Mouse (Mus musculus): Measurements from ENCODE around the gene Orc3. TPM values are rescaled to one million over a fixed set of nuclear protein-coding genes. Genes with fewer than 3 reads are reported as not detected.

Orc3 gene
- polyA plus RNA-seq (2015; fragmentation: Nextera tagmentation; extraction: Ambion mirVana), result 29.4 TPM in 2 replicates

DNA sequence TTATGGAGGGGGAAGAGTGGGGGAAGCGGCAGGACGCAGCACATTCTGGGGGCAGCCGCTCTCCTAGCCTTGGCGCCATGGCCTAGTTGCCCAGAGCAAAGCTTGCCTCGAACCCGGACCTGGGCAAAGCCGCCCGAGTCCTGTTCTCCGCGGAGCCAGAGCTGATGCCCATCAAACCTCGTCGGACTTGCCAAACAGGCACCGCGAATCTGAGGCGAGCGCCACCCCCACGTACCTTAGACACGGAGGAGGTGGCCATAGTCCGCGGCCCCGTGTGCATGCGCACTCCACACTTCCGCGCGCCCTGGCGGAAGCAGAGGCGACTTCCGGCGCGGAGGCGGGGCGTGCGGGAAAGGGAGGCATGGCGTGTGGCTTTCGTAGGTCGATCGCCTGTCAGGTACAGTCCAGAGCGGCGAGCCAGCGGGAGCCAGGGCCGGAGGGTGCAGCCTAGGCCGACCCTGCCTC lies at the start of gene Orc3, which contains the start of gene Rars2:
Gene Orc3 (minus strand): TSS at position 315 of the 465 bp plus-strand sequence.
Gene Rars2 (plus strand): TSS at position 328 of the 465 bp plus-strand sequence.
- peak within 1 kb of the TSS; percentile 89 for H3K27ac ChIP-seq (replicated peaks)
- TF ChIP-seq CTCF (IDR thresholded peaks at IDR 0.05; ENCODE audit: low read depth) (peak; percentile 54), EP300 (optimal IDR thresholded peaks at IDR 0.05) (no peak)
- no peaks in the 10 kb centered on the region for H3K36me3 ChIP-seq (ENCODE audit: control insufficient read depth, insufficient read depth, low read length)
- H3K9ac ChIP-seq (ENCODE audit: low read length), result peak within 1 kb of the TSS; percentile 83
- H3K4me2 ChIP-seq (replicated peaks; ENCODE audit: low read depth), result peak within 1 kb of the TSS; percentile 85
- peaks cover 2% of the 10 kb centered on the region; the same call in 1 of the 2 replicates for H3K4me1 ChIP-seq (replicated peaks; ENCODE audit: control insufficient read depth, insufficient read depth)
- ATAC-seq (ENCODE audit: low FRiP score, low TSS enrichment), result peak; percentile 99
- H3K4me3 ChIP-seq (ENCODE audit: low read depth, low read length), result peak within 1 kb of the TSS; percentile 70
- H3K9me3 ChIP-seq (ENCODE audit: control insufficient read depth, low read length), result no peaks in the 10 kb centered on the region
- DNase-seq (ENCODE audit: low spot score), result peak; percentile 95
- WGBS, result under 1% methylated on average over 42 of the region's 42 CpGs
- no peaks in the 10 kb centered on the region for H3K27me3 ChIP-seq (ENCODE audit: control insufficient read depth, insufficient read depth, low read length)

DNA sequence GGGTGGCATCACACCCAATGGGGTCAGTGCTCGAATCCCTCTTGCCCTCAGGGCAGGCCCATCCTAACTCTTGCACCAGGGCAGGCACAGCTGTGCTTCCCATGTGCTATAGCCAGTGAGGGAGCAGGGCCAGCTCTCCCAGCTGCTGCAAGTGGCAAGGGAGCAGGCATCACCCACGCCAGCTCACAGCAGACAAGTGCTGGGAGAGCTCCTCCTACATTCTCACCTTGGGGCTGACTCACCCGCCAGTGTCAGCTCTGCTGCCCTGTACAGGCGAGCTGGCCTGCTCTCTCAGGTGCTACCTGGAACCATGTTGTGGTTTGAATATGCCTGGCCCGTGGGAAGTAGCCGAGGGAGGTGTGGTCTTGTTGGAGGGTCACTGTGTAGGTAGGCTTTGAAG lies 47.2 kb upstream of the Orc3 start:
- no peaks in the 10 kb centered on the region for H3K27me3 ChIP-seq (ENCODE audit: control insufficient read depth, insufficient read depth, low read length)
- no peak overlapping the region for H3K9ac ChIP-seq (ENCODE audit: low read length)
- peak; percentile 25 for DNase-seq (ENCODE audit: low spot score)
- WGBS, result 83% methylated on average over 6 of the region's 6 CpGs
- H3K27ac ChIP-seq (replicated peaks), result no peak overlapping the region
- H3K9me3 ChIP-seq (ENCODE audit: control insufficient read depth, low read length), result no peaks in the 10 kb centered on the region
- H3K4me2 ChIP-seq (replicated peaks; ENCODE audit: low read depth), result no peak overlapping the region
- no peaks in the 10 kb centered on the region for H3K4me1 ChIP-seq (replicated peaks; ENCODE audit: control insufficient read depth, insufficient read depth)
- H3K36me3 ChIP-seq (ENCODE audit: control insufficient read depth, insufficient read depth, low read length), result peaks cover 29% of the 10 kb centered on the region
- peak; percentile 89 for ATAC-seq (ENCODE audit: low FRiP score, low TSS enrichment)
- H3K4me3 ChIP-seq (ENCODE audit: low read depth, low read length), result no peak overlapping the region
- no peak for TF ChIP-seq CTCF (IDR thresholded peaks at IDR 0.05; ENCODE audit: low read depth)
- no peak for TF ChIP-seq EP300 (optimal IDR thresholded peaks at IDR 0.05)

DNA sequence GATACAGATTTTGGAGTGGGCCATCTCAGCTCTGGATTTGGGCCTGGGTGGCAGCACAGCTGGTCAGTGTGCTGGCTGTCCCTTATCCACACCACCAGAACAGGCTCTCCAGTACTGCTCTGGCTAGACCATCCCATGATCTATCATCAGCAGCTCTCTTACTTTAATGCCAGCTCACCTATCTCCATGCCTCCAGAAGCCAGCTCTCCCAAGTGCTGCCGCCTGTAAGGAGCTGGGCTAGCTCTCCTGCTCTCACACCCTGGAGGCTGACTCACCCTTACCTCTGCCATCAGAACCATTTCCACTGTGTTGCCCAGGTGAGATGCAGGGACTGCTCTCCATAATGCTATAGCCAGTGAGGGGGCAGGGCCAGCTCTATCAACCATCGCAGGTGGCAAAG lies 46.8 kb upstream of the Orc3 start:
- no peak overlapping the region for H3K4me2 ChIP-seq (replicated peaks; ENCODE audit: low read depth)
- H3K4me3 ChIP-seq (ENCODE audit: low read depth, low read length), result no peak overlapping the region
- ATAC-seq (ENCODE audit: low FRiP score, low TSS enrichment), result peak; percentile 55
- no peak for TF ChIP-seq CTCF (IDR thresholded peaks at IDR 0.05; ENCODE audit: low read depth)
- no peak for TF ChIP-seq EP300 (optimal IDR thresholded peaks at IDR 0.05)
- H3K9me3 ChIP-seq (ENCODE audit: control insufficient read depth, low read length), result no peaks in the 10 kb centered on the region
- H3K36me3 ChIP-seq (ENCODE audit: control insufficient read depth, insufficient read depth, low read length), result peaks cover 31% of the 10 kb centered on the region
- H3K27me3 ChIP-seq (ENCODE audit: control insufficient read depth, insufficient read depth, low read length), result no peaks in the 10 kb centered on the region
- H3K9ac ChIP-seq (ENCODE audit: low read length), result no peak overlapping the region
- DNase-seq (ENCODE audit: low spot score), result no peak
- WGBS, result 94% methylated on average over 2 of the region's 2 CpGs
- no peaks in the 10 kb centered on the region for H3K4me1 ChIP-seq (replicated peaks; ENCODE audit: control insufficient read depth, insufficient read depth)
- H3K27ac ChIP-seq (replicated peaks), result no peak overlapping the region

DNA sequence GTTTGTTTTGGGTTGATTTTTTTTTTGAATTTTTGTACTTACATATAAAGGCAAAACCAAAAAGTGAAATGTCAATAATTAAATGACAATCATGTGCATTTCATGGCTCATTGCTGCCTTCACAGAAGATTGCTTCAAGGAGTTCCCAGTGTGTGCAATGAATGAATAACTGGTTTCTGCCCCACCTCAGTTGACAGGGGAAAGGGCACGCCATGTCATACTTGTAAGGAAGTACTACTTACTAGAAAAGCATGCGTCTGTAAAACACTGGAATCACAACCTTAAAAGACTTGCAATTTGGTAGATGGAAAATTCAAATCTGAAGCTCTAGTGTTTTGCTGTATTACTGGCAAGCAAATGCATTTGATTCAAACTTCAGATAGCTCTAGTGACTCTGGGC lies 44.3 kb upstream of the Orc3 start:
- WGBS, result 85% methylated on average over 2 of the region's 2 CpGs
- peak; percentile 73 for ATAC-seq (ENCODE audit: low FRiP score, low TSS enrichment)
- no peaks in the 10 kb centered on the region for H3K9me3 ChIP-seq (ENCODE audit: control insufficient read depth, low read length)

DNA sequence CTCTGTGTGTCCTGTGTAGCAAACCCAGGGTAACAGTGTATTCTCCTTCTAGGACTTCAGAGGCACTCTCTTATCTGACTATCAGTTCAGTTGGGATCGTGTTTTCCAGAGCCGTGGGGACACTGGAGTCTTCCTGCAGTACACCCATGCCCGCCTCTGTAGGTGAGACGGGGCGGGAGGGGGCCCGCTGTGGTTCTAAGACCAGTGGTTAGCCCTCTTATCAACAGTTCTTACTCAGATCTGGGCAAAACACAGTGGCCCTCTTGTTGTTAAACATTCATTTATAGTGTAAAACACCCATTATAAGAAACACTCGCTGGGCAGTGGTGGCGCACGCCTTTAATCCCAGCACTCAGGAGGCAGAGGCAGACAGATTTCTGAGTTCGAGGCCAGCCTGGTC lies 41.4 kb upstream of the Orc3 start:
- Histone ChIP-seq H3K4me1 (replicated peaks; ENCODE audit: control insufficient read depth, insufficient read depth) (no peaks in the 10 kb centered on the region), H3K27me3 (ENCODE audit: control insufficient read depth, insufficient read depth, low read length) (no peaks in the 10 kb centered on the region), H3K4me3 (ENCODE audit: low read depth, low read length) (no peak overlapping the region), H3K4me2 (replicated peaks; ENCODE audit: low read depth) (no peak overlapping the region), H3K9me3 (ENCODE audit: control insufficient read depth, low read length) (no peaks in the 10 kb centered on the region), H3K27ac (replicated peaks) (no peak overlapping the region), H3K9ac (ENCODE audit: low read length) (no peak overlapping the region), H3K36me3 (ENCODE audit: control insufficient read depth, insufficient read depth, low read length) (peaks cover 23% of the 10 kb centered on the region)
- DNase-seq (ENCODE audit: low spot score), result no peak
- 96% methylated on average over 10 of the region's 10 CpGs for WGBS
- no peak for ATAC-seq (ENCODE audit: low FRiP score, low TSS enrichment)
- no peak for TF ChIP-seq CTCF (IDR thresholded peaks at IDR 0.05; ENCODE audit: low read depth)
- no peak for TF ChIP-seq EP300 (optimal IDR thresholded peaks at IDR 0.05)

More for the DNA sequence above, 44.3 kb upstream of the Orc3 start:
- H3K9ac ChIP-seq (ENCODE audit: low read length), result no peak overlapping the region
- H3K36me3 ChIP-seq (ENCODE audit: control insufficient read depth, insufficient read depth, low read length), result peaks cover 33% of the 10 kb centered on the region
- H3K4me1 ChIP-seq (replicated peaks; ENCODE audit: control insufficient read depth, insufficient read depth), result no peaks in the 10 kb centered on the region
- DNase-seq (ENCODE audit: low spot score), result peak; percentile 47
- H3K27me3 ChIP-seq (ENCODE audit: control insufficient read depth, insufficient read depth, low read length), result no peaks in the 10 kb centered on the region
- H3K4me2 ChIP-seq (replicated peaks; ENCODE audit: low read depth), result no peak overlapping the region
- TF ChIP-seq EP300 (optimal IDR thresholded peaks at IDR 0.05) (no peak), CTCF (IDR thresholded peaks at IDR 0.05; ENCODE audit: low read depth) (no peak)
- H3K4me3 ChIP-seq (ENCODE audit: low read depth, low read length), result no peak overlapping the region
- H3K27ac ChIP-seq (replicated peaks), result no peak overlapping the region

DNA sequence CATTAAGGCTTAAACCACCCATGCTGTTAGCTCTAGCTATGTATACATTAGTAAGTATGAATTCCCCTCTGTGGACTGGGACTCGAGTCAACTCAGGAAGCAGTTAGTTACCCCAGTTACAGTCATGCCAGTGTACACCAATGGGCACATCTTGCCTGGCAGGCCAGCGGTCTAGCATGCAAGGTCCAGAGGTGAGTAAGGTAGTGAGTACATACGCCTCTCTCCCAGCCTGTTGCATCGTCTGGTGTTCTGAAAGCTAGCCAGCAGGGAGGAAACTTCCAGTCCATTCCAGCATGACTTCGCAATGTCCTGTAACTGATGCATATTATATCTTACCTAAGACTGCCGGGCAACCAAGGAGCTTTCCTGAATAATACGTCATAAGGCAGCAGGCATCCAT lies 38.4 kb upstream of the Orc3 start:
- Histone ChIP-seq H3K9ac (ENCODE audit: low read length) (no peak overlapping the region), H3K4me3 (ENCODE audit: low read depth, low read length) (no peak overlapping the region), H3K27ac (replicated peaks) (no peak overlapping the region), H3K27me3 (ENCODE audit: control insufficient read depth, insufficient read depth, low read length) (no peaks in the 10 kb centered on the region), H3K9me3 (ENCODE audit: control insufficient read depth, low read length) (no peaks in the 10 kb centered on the region), H3K36me3 (ENCODE audit: control insufficient read depth, insufficient read depth, low read length) (peaks cover 24% of the 10 kb centered on the region), H3K4me2 (replicated peaks; ENCODE audit: low read depth) (no peak overlapping the region), H3K4me1 (replicated peaks; ENCODE audit: control insufficient read depth, insufficient read depth) (no peaks in the 10 kb centered on the region)
- no peak for DNase-seq (ENCODE audit: low spot score)
- no peak for TF ChIP-seq EP300 (optimal IDR thresholded peaks at IDR 0.05)
- TF ChIP-seq CTCF (IDR thresholded peaks at IDR 0.05; ENCODE audit: low read depth), result no peak
- 85% methylated on average over 7 of the region's 7 CpGs for WGBS
- 0 out of 2 replicates have a peak, but pooled peaks have one; percentile 53 for ATAC-seq (ENCODE audit: low FRiP score, low TSS enrichment)

Data from stomach, postnatal 0 days (tissue).